Mouse (Mus musculus) stomach, postnatal 0 days (tissue): ENCODE results near the gene Moap1.

Experiments used
- CTCF ChIP-seq: IDR thresholded peaks from 2 replicates; pipeline ENCODE4 v1.5.1; 2016; ENCODE audit warnings: antibody characterized with exemption, low read depth, mild to moderate bottlenecking, moderate library complexity
- EP300 ChIP-seq: optimal IDR thresholded peaks from 2 replicates; pipeline ENCODE3; 2016; ENCODE audit warnings: antibody characterized with exemption

- TF ChIP-seq CTCF (no peak), EP300 (no peak)
Observed at GRCm38 (mm10) chr12:102785593-102785985, 42.1 kb upstream of the Moap1 start.
